Mouse (Mus musculus) bone marrow macrophage, adult 2 months (primary cell): Measurements from ENCODE around the gene Fam169b.

Experiments used
- CTCF ChIP-seq: IDR thresholded peaks from 2 replicates; pipeline ENCODE4 v1.5.1; 2012; ENCODE audit warnings: low read depth, mild to moderate bottlenecking, low read length, moderate library complexity
- POLR2A ChIP-seq: IDR thresholded peaks from 2 replicates; pipeline ENCODE4 v1.6.1; 2012; ENCODE audit warnings: mild to moderate bottlenecking, low read depth, low read length, borderline replicate concordance

- TF ChIP-seq CTCF (no peak), POLR2A (no peak)
Observed at GRCm38 (mm10) chr7:68246249-68246648, 27.4 kb upstream of the Fam169b start.
